ENCODE assay signal across 26 mouse cellular contexts in the genomic region with DNA sequence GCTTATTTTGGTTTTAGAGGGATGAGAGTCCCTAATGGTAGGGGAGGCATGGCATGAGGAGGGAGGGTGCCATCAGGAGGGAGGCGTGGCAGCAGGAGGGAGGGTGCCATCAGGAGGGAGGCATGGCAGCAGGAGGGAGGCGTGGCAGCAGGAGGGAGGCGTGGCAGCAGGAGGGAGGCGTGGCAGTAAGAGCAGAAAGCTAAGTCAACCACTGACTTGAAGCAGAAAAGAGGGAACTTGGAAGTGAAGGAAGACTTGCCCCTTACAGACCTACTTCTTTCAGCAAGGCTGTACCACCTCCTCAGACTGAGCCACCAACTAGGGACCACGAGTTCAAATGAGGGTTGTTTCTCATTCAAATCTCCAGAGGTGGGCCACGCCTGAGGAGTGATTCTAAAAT. TPM values are rescaled to one million over a fixed set of nuclear protein-coding genes. Genes with fewer than 3 reads are reported as not detected.
A peak's percentile ranks its signal among the peaks of the same experiment; 100 is the strongest.
DNase-seq lines count a peak whose midpoint lies in the region; ATAC-seq and TF ChIP-seq lines count a peak whose summit lies in the region.
"Had no signal": no experiment of that assay in that cellular context is flagged by ENCODE, and none has a peak within 500 bp of the region (broad histone marks: within the 10 kb centered on the region; RNA-seq: fewer than 3 reads in every experiment).

No protein-coding gene starts in this region.

- no peaks in the 10 kb centered on the region for H3K9me3 ChIP-seq in E14TG2a.4 (ENCODE audit: low read length)
- H3K9me3 ChIP-seq: forebrain, embryonic 12.5 days; heart, embryonic 13.5 days; hindbrain, embryonic 13.5 days; limb, embryonic 12.5 days had no signal

- no peaks in the 10 kb centered on the region for H3K27me3 ChIP-seq in E14TG2a.4 (ENCODE audit: insufficient read depth, low read length)
- H3K27me3 ChIP-seq: forebrain, embryonic 12.5 days; heart, embryonic 13.5 days; hindbrain, embryonic 13.5 days; limb, embryonic 12.5 days; megakaryocyte, embryonic 14.5 days had no signal

- peak overlapping the region; percentile 39 for H3K4me3 ChIP-seq in E14TG2a.4 (replicated peaks; ENCODE audit: low read length)
- H3K4me3 ChIP-seq: forebrain, embryonic 12.5 days; heart, embryonic 13.5 days; hindbrain, embryonic 13.5 days; limb, embryonic 12.5 days; megakaryocyte, embryonic 14.5 days had no signal

- no peak for TF ChIP-seq CTCF in E14TG2a.4 (conservative IDR thresholded peaks at IDR 0.05; ENCODE audit: low read length)

- ATAC-seq in common myeloid progenitor, adult 5-6 weeks (replicated peaks; ENCODE audit: low read depth, poor library complexity, severe bottlenecking) = peak; percentile 89
- 0 out of 2 replicates have a peak, but pooled peaks have one; percentile 27 for ATAC-seq in megakaryocyte, adult 5-6 weeks (ENCODE audit: poor library complexity, severe bottlenecking)
- ATAC-seq: activated CD4-positive, CD25-positive, alpha-beta regulatory T cell, adult 4 months; CD4-positive, CD25-positive, alpha-beta regulatory T cell, adult 4 months; midbrain, embryonic 16.5 days had no signal

- DNase-seq in 416B (ENCODE audit: low read depth) = peak; percentile 6
- DNase-seq in cerebellum, postnatal 25 days = no peak
- no peak for DNase-seq in embryo, embryonic 10 days (ENCODE audit: low spot score)
- no peak for DNase-seq in thymus, postnatal 25 days
- DNase-seq: adrenal gland, postnatal 25 days; cerebellum, adult 11 months; cerebellum, postnatal 10 days; heart, adult 11 months; kidney, adult 18-20 months; kidney, postnatal 25 days; layer of hippocampus, adult 9-11 months; lung, postnatal 10 days; retina, postnatal 1 day had no signal

- H3K4me1 ChIP-seq in E14TG2a.4 (replicated peaks; ENCODE audit: low read depth, low read length) = peaks cover 43% of the 10 kb centered on the region
- H3K4me1 ChIP-seq: forebrain, embryonic 12.5 days; hindbrain, embryonic 13.5 days; megakaryocyte, embryonic 14.5 days had no signal

- H3K36me3 ChIP-seq in E14TG2a.4 (ENCODE audit: insufficient read depth, low read length) = peaks cover 9% of the 10 kb centered on the region
- H3K36me3 ChIP-seq: forebrain, embryonic 12.5 days; hindbrain, embryonic 13.5 days had no signal

RNA-seq across cellular contexts. Expression of a gene that starts 15.7 kb away (rescaled TPM):
- not detected in 2 replicates for total RNA-seq in common myeloid progenitor, adult 5-6 weeks (2017)
- total RNA-seq in megakaryocyte, adult 5-6 weeks (2015) = not detected in 2 replicates
- total RNA-seq in megakaryocyte, adult 5-6 weeks (2017) = 0.89 TPM in 1 of 2 replicates, not detected in the other

RNA-seq across cellular contexts. Expression of a gene that starts 55.3 kb away (rescaled TPM):
- total RNA-seq in common myeloid progenitor, adult 5-6 weeks (2017) = not detected in 2 replicates
- not detected in 2 replicates for total RNA-seq in megakaryocyte, adult 5-6 weeks (2015)
- total RNA-seq in megakaryocyte, adult 5-6 weeks (2017) = not detected in 2 replicates
- total RNA-seq: adrenal gland, postnatal 25 days; gastrocnemius, adult 8-10 months; heart, postnatal 25 days had no signal
